Comparison of ENCODE assay signal across 33 mouse cellular contexts in genomic region chr5:114808385-114808784, GRCm38 (mm10). TPM values are rescaled to one million over a fixed set of nuclear protein-coding genes. Genes with fewer than 3 reads are reported as not detected.
DNase-seq lines count a peak whose midpoint lies in the region; ATAC-seq and TF ChIP-seq lines count a peak whose summit lies in the region.
"Had no signal": no experiment of that assay in that cellular context is flagged by ENCODE, and none has a peak within 500 bp of the region (broad histone marks: within the 10 kb centered on the region; RNA-seq: fewer than 3 reads in every experiment).

No protein-coding gene starts in this region.

- H3K4me3 ChIP-seq in heart, embryonic 11.5 days (ENCODE audit: low read depth, low read length) = no peak overlapping the region
- H3K4me3 ChIP-seq in liver, embryonic 15.5 days (replicated peaks) = no peak overlapping the region
- H3K4me3 ChIP-seq in kidney, adult 2 months (ENCODE audit: insufficient read depth, low read depth, low read length) = no peak overlapping the region
- H3K4me3 ChIP-seq: forebrain, embryonic 13.5 days; kidney, embryonic 15.5 days; neural tube, embryonic 13.5 days had no signal

- H3K9me3 ChIP-seq in heart, embryonic 11.5 days (replicated peaks; ENCODE audit: control insufficient read depth, low read length) = no peaks in the 10 kb centered on the region
- H3K9me3 ChIP-seq in liver, embryonic 15.5 days (replicated peaks) = no peaks in the 10 kb centered on the region
- H3K9me3 ChIP-seq: forebrain, embryonic 13.5 days; kidney, embryonic 15.5 days; neural tube, embryonic 13.5 days had no signal

- H3K27me3 ChIP-seq in heart, embryonic 11.5 days (ENCODE audit: control insufficient read depth, insufficient read depth, low read length) = no peaks in the 10 kb centered on the region
- no peaks in the 10 kb centered on the region for H3K27me3 ChIP-seq in liver, embryonic 15.5 days
- H3K27me3 ChIP-seq in kidney, adult 2 months (replicated peaks; ENCODE audit: control insufficient read depth, insufficient read depth, low read length) = no peaks in the 10 kb centered on the region
- H3K27me3 ChIP-seq: forebrain, embryonic 13.5 days; kidney, embryonic 15.5 days; neural tube, embryonic 13.5 days had no signal

- no peak for ATAC-seq in heart, embryonic 11.5 days (replicated peaks; ENCODE audit: insufficient number of reproducible peaks, low FRiP score, low TSS enrichment)
- peak; percentile 48; the same call in 1 of the 2 replicates for ATAC-seq in liver, embryonic 15.5 days (ENCODE audit: insufficient read depth)
- ATAC-seq: forebrain, embryonic 13.5 days; hindbrain, postnatal 0 days; intestine, embryonic 16.5 days; lung, postnatal 0 days had no signal

- H3K27ac ChIP-seq in heart, embryonic 11.5 days (ENCODE audit: low read depth, low read length) = no peak overlapping the region
- H3K27ac ChIP-seq in liver, embryonic 15.5 days (replicated peaks) = peak overlapping the region; percentile 76
- H3K27ac ChIP-seq in kidney, adult 2 months (ENCODE audit: insufficient read depth, low read depth, low read length) = no peak overlapping the region
- H3K27ac ChIP-seq: forebrain, embryonic 13.5 days; hindbrain, postnatal 0 days; macrophage; neural tube, embryonic 13.5 days had no signal

- peak; percentile 87 for DNase-seq in heart, adult 11 months
- DNase-seq in testis, postnatal 10 days (ENCODE audit: low spot score) = peak; percentile 44
- no peak for DNase-seq in testis, postnatal 14 days (ENCODE audit: low spot score)
- DNase-seq in adrenal gland, postnatal 36 days = no peak
- DNase-seq in kidney, adult 2 months = no peak
- no peak for DNase-seq in urinary bladder, adult 2 months (ENCODE audit: low spot score)
- DNase-seq: adrenal gland, postnatal 14 days; cerebellum, adult 9-10 months; gastrocnemius, postnatal 36 days; heart, postnatal 10 days; kidney, postnatal 4 days; layer of hippocampus, adult 9-11 months; midbrain, embryonic 14.5 days; right cerebral cortex, adult 18-20 months; thymus, postnatal 14 days had no signal

- 77% methylated on average over 8 of the region's 8 CpGs for WGBS in heart, embryonic 11.5 days (ENCODE audit: insufficient replicate concordance)
- 30% methylated on average over 8 of the region's 8 CpGs for WGBS in liver, embryonic 15.5 days (ENCODE audit: insufficient replicate concordance)
- WGBS in kidney, adult 2 months = 69% methylated on average over 8 of the region's 8 CpGs

- TF ChIP-seq CTCF in kidney, adult 2 months (conservative IDR thresholded peaks at IDR 0.05; ENCODE audit: insufficient read depth, insufficient read length, low read depth, low read length) = no peak

- H3K9ac ChIP-seq in heart, embryonic 11.5 days (ENCODE audit: low read depth, low read length) = no peak overlapping the region
- H3K9ac ChIP-seq in liver, embryonic 15.5 days = no peak overlapping the region
- H3K9ac ChIP-seq: forebrain, embryonic 13.5 days; kidney, embryonic 15.5 days; neural tube, embryonic 13.5 days had no signal

- H3K4me2 ChIP-seq in heart, embryonic 11.5 days = no peak overlapping the region
- no peak overlapping the region for H3K4me2 ChIP-seq in liver, embryonic 15.5 days
- H3K4me2 ChIP-seq: forebrain, embryonic 13.5 days; kidney, embryonic 15.5 days; neural tube, embryonic 13.5 days had no signal

- 0 out of 2 replicates have a peak, but pooled peaks cover 5% of the 10 kb centered on the region for H3K36me3 ChIP-seq in heart, embryonic 11.5 days (ENCODE audit: control insufficient read depth, insufficient read depth, low read length)
- peaks cover 32% of the 10 kb centered on the region for H3K36me3 ChIP-seq in liver, embryonic 15.5 days (replicated peaks)
- peaks cover 2% of the 10 kb centered on the region; the same call in 1 of the 2 replicates for H3K36me3 ChIP-seq in kidney, adult 2 months (ENCODE audit: control insufficient read depth, insufficient read depth, low read length)

- peaks cover 22% of the 10 kb centered on the region for H3K4me1 ChIP-seq in heart, embryonic 11.5 days (ENCODE audit: control insufficient read depth, insufficient read depth, low read length)
- peaks cover 66% of the 10 kb centered on the region for H3K4me1 ChIP-seq in liver, embryonic 15.5 days (replicated peaks)
- H3K4me1 ChIP-seq in kidney, adult 2 months (ENCODE audit: control insufficient read depth, insufficient read depth, low read length) = no peaks in the 10 kb centered on the region

- no peak for TF ChIP-seq POLR2A in kidney, adult 2 months (IDR thresholded peaks at IDR 0.05; ENCODE audit: low read depth, low read length)

RNA-seq across cellular contexts. Expression of gene 1500011B03Rik, which starts 14.9 kb away (rescaled TPM):
- 62.7 and 63.7 TPM in 2 replicates for polyA plus RNA-seq in heart, embryonic 11.5 days (2014; fragmentation: Nextera tagmentation; extraction: Ambion mirVana)
- polyA plus RNA-seq in liver, embryonic 15.5 days (2015; fragmentation: Nextera tagmentation; extraction: Ambion mirVana) = 21.3 and 21.4 TPM in 2 replicates
- 10 to 100 TPM; 32.2 to 40.7 TPM for total RNA-seq in adrenal gland, postnatal 36 days (2021)
- polyA plus RNA-seq in kidney, adult 2 months (2012; rRNA removed) = 30.2 and 34.7 TPM in 2 replicates
- polyA plus RNA-seq in urinary bladder, adult 2 months (2012; rRNA removed) = 46.2 and 54.9 TPM in 2 replicates

RNA-seq across cellular contexts. Expression of gene Git2, which starts 33.1 kb away (rescaled TPM):
- 28.9 and 30.6 TPM in 2 replicates for polyA plus RNA-seq in heart, embryonic 11.5 days (2014; fragmentation: Nextera tagmentation; extraction: Ambion mirVana)
- polyA plus RNA-seq in liver, embryonic 15.5 days (2015; fragmentation: Nextera tagmentation; extraction: Ambion mirVana) = 16.3 and 16.5 TPM in 2 replicates
- total RNA-seq in adrenal gland, postnatal 36 days (2021) = 10 to 100 TPM; 35.3 to 36.6 TPM
- polyA plus RNA-seq in kidney, adult 2 months (2012; rRNA removed) = 30.5 and 32.3 TPM in 2 replicates
- 37.5 and 46.6 TPM in 2 replicates for polyA plus RNA-seq in urinary bladder, adult 2 months (2012; rRNA removed)

RNA-seq across cellular contexts. Expression of gene Ankrd13a, which starts 33.9 kb away (rescaled TPM):
- 37.6 and 39.7 TPM in 2 replicates for polyA plus RNA-seq in heart, embryonic 11.5 days (2014; fragmentation: Nextera tagmentation; extraction: Ambion mirVana)
- polyA plus RNA-seq in liver, embryonic 15.5 days (2015; fragmentation: Nextera tagmentation; extraction: Ambion mirVana) = 41.0 and 42.8 TPM in 2 replicates
- total RNA-seq in adrenal gland, postnatal 36 days (2021) = 10 to 100 TPM; 68.6 to 91.4 TPM
- polyA plus RNA-seq in kidney, adult 2 months (2012; rRNA removed) = 47.7 and 51.6 TPM in 2 replicates
- polyA plus RNA-seq in urinary bladder, adult 2 months (2012; rRNA removed) = 55.6 and 63.2 TPM in 2 replicates

RNA-seq across cellular contexts. Expression of gene 4930519G04Rik, which starts 45.1 kb away (rescaled TPM):
- not detected in 2 replicates for polyA plus RNA-seq in heart, embryonic 11.5 days (2014; fragmentation: Nextera tagmentation; extraction: Ambion mirVana)
- polyA plus RNA-seq in liver, embryonic 15.5 days (2015; fragmentation: Nextera tagmentation; extraction: Ambion mirVana) = not detected in 2 replicates
- not detected for total RNA-seq in adrenal gland, postnatal 36 days (2021)
- not detected in 2 replicates for polyA plus RNA-seq in kidney, adult 2 months (2012; rRNA removed)
- polyA plus RNA-seq in urinary bladder, adult 2 months (2012; rRNA removed) = not detected in 2 replicates
- total RNA-seq: adrenal gland, postnatal 14 days; common myeloid progenitor, adult 5-6 weeks; gastrocnemius, adult 18-20 months; gastrocnemius, postnatal 36 days; heart, postnatal 10 days; hindbrain, postnatal 0 days; left cerebral cortex, adult 18-20 months; left cerebral cortex, postnatal 25 days; liver, adult 2 months had no signal
- polyA plus RNA-seq: brain, embryonic 14.5 days; embryonic facial prominence, embryonic 11.5 days; forebrain, embryonic 13.5 days; hindbrain, embryonic 11.5 days; hindbrain, postnatal 0 days; intestine, embryonic 16.5 days; kidney, embryonic 15.5 days; liver, adult 2 months; lung, postnatal 0 days; macrophage; midbrain, embryonic 14.5 days; neural tube, embryonic 13.5 days; small intestine, adult 2 months had no signal

RNA-seq across cellular contexts. Expression of gene Gm9936, which starts 50.1 kb away (rescaled TPM):
- not detected in 2 replicates for polyA plus RNA-seq in heart, embryonic 11.5 days (2014; fragmentation: Nextera tagmentation; extraction: Ambion mirVana)
- not detected in 2 replicates for polyA plus RNA-seq in liver, embryonic 15.5 days (2015; fragmentation: Nextera tagmentation; extraction: Ambion mirVana)
- total RNA-seq in adrenal gland, postnatal 36 days (2021) = not detected
- polyA plus RNA-seq in kidney, adult 2 months (2012; rRNA removed) = not detected in 2 replicates
- 0.01 and 0.04 TPM in 2 replicates for polyA plus RNA-seq in urinary bladder, adult 2 months (2012; rRNA removed)
- total RNA-seq: adrenal gland, postnatal 14 days; common myeloid progenitor, adult 5-6 weeks; gastrocnemius, adult 18-20 months; gastrocnemius, postnatal 36 days; heart, postnatal 10 days; liver, adult 2 months had no signal
- polyA plus RNA-seq: liver, adult 2 months; lung, postnatal 0 days; macrophage; small intestine, adult 2 months had no signal

Comparison
In these comparisons a context has a peak if more than half of its experiments do, and no peak if none do; other contexts are left out.
1. DNase-seq: peak in heart, adult 11 months (single experiment) and testis, postnatal 10 days (single experiment); none in testis, postnatal 14 days (single experiment), adrenal gland, postnatal 36 days (0 of 2), kidney, adult 2 months (single experiment) and urinary bladder, adult 2 months (single experiment).